Mouse (Mus musculus) cerebellum, adult 2 months (tissue): ENCODE data around the gene Acer2. TPM values are rescaled to one million over a fixed set of nuclear protein-coding genes. Genes with fewer than 3 reads are reported as not detected.
"Not testable (repeated sequence)": the region's sequence is repeated elsewhere in the genome, so short reads cannot be mapped to it uniquely, and the experiment has no call there.

Experiments
- DNase-seq, 2 experiments: peaks; one replicate each; pipeline ENCODE4 v3.0.0; 2021
- H3K27ac ChIP-seq: fragments of 200-500 bp; 2 replicates; pipeline ENCODE4 v1.5.1; 2012; ENCODE audit warnings: low read length, control low read depth, inconsistent platforms; ENCODE audit not compliant: insufficient read depth
- H3K27me3 ChIP-seq: fragments of 200-500 bp; 2 replicates; pipeline ENCODE4 v1.6.1; 2012; ENCODE audit warnings: inconsistent platforms, mild to moderate bottlenecking, low read length, moderate library complexity; ENCODE audit not compliant: control insufficient read depth, insufficient read depth
- H3K4me1 ChIP-seq: fragments of 200-500 bp; 2 replicates; pipeline ENCODE4 v1.6.1; 2011; ENCODE audit warnings: low read length; ENCODE audit not compliant: control insufficient read depth, insufficient read depth
- H3K4me3 ChIP-seq: fragments of 200-500 bp; replicated peaks from 2 replicates; pipeline ENCODE3; 2011; ENCODE audit warnings: mild to moderate bottlenecking, low read depth, low read length, control low read depth; ENCODE audit not compliant: insufficient read depth
- CTCF ChIP-seq: fragments of 200-500 bp; IDR thresholded peaks from 2 replicates; pipeline ENCODE4 v1.5.1; 2011; ENCODE audit warnings: low read depth, mild to moderate bottlenecking, control low read depth, low read length, moderate library complexity, borderline replicate concordance; ENCODE audit not compliant: insufficient read depth
- POLR2A ChIP-seq: fragments of 200-500 bp; IDR thresholded peaks from 2 replicates; pipeline ENCODE4 v1.6.1; 2011; ENCODE audit warnings: low read length, control low read depth, borderline replicate concordance; ENCODE audit not compliant: insufficient read depth
- WGBS: fragments of 180-500 bp; shearing (Covaris S2); methylation state at CpG from one replicate; pipeline ENCODE4 v1.1.7; 2018; 5-methylcytosine and 5-hydroxymethylcytosine counted together
- polyA plus RNA-seq: library from polyadenylated mRNA; depleted of rRNA; stranded (reverse); fragments of >200 nt; gene quantifications from 2 replicates; pipeline ENCODE4 v1.2.3, GENCODE M21; 2012; rRNA removed

Acer2 gene
- polyA plus RNA-seq, result 6.2 and 6.7 TPM in 2 replicates

GRCm38 (mm10) chr4:86874146-86874847 is at the start of gene Acer2:
Acer2 (plus strand) TSS chr4:86874396.
- DNase-seq, result peak; percentile 73 to 80
- WGBS, result under 1% methylated on average over 60 of the region's 60 CpGs
- TF ChIP-seq POLR2A, result peak; percentile 51
- TF ChIP-seq CTCF, result no peak
- Histone ChIP-seq H3K27me3 (no peaks in the 10 kb centered on the region), H3K27ac (no peak within 1 kb of the TSS), H3K4me3 (peak within 1 kb of the TSS; percentile 61), H3K4me1 (no peaks in the 10 kb centered on the region)

- peak in 1 of 2 experiments; percentile 12 for DNase-seq
- 50% methylated on average over 7 of the region's 7 CpGs for WGBS
- Histone ChIP-seq H3K4me1 (no peaks in the 10 kb centered on the region), H3K27ac (no peak overlapping the region), H3K4me3 (no peak overlapping the region), H3K27me3 (no peaks in the 10 kb centered on the region)
- TF ChIP-seq POLR2A, result no peak
- no peak for TF ChIP-seq CTCF
These were observed 49.1 kb upstream of the Acer2 start for GRCm38 (mm10) chr4:86825143-86825542.

DNA sequence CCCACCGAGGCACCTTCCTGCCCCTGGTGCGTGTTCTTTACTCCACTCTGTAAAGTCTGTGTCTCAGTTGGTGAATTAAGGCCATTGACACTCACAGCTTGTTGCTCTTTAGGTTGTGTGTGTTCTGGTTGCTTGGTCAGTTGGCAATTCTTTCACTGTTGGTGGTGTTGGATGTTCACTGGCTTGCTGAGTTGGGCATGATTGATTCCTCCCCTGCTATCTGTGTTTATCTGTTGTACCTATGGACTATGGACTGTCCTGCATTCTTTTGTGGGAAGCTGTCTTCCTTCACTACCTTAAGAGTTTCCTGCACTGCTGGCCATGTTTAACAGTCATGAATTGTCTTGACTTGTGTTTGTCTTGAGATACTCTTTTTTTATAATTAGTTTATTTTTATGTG is 42.3 kb upstream of the Acer2 start:
- no peak overlapping the region for H3K27ac ChIP-seq
- 94% methylated on average over 2 of the region's 2 CpGs for WGBS
- DNase-seq, result no peak
- H3K27me3 ChIP-seq, result no peaks in the 10 kb centered on the region
- no peaks in the 10 kb centered on the region for H3K4me1 ChIP-seq
- no peak overlapping the region for H3K4me3 ChIP-seq
- TF ChIP-seq CTCF, result no peak
- TF ChIP-seq POLR2A, result no peak

GRCm38 (mm10) chr4:86841141-86841540 is 33.1 kb upstream of the Acer2 start:
- H3K27me3 ChIP-seq, H3K4me3 ChIP-seq, DNase-seq, H3K4me1 ChIP-seq, H3K27ac ChIP-seq: not testable (repeated sequence)
- WGBS, result 97% methylated on average over 2 of the region's 2 CpGs

- Histone ChIP-seq H3K27me3 (no peaks in the 10 kb centered on the region), H3K4me3 (no peak overlapping the region), H3K27ac (no peak overlapping the region), H3K4me1 (no peaks in the 10 kb centered on the region)
- 16% methylated on average over 3 of the region's 3 CpGs for WGBS
- DNase-seq, result peak; percentile 40 to 56
- TF ChIP-seq POLR2A (no peak), CTCF (no peak)
These were observed 28.8 kb upstream of the Acer2 start for GRCm38 (mm10) chr4:86845384-86845783.

GRCm38 (mm10) chr4:86847246-86847645 is 26.9 kb upstream of the Acer2 start:
- DNase-seq, result no peak
- H3K27me3 ChIP-seq, result no peaks in the 10 kb centered on the region
- H3K4me3 ChIP-seq, result no peak overlapping the region
- WGBS, result 92% methylated on average over 2 of the region's 2 CpGs
- H3K27ac ChIP-seq, result no peak overlapping the region
- no peaks in the 10 kb centered on the region for H3K4me1 ChIP-seq
- TF ChIP-seq POLR2A, result no peak
- TF ChIP-seq CTCF, result no peak

GRCm38 (mm10) chr4:86851331-86851730 is 22.9 kb upstream of the Acer2 start:
- no peaks in the 10 kb centered on the region for H3K4me1 ChIP-seq
- 82% methylated on average over 2 of the region's 2 CpGs for WGBS
- DNase-seq, result no peak
- no peak for TF ChIP-seq CTCF
- no peak for TF ChIP-seq POLR2A
- H3K27me3 ChIP-seq, result no peaks in the 10 kb centered on the region
- H3K27ac ChIP-seq, result no peak overlapping the region
- no peak overlapping the region for H3K4me3 ChIP-seq

DNA sequence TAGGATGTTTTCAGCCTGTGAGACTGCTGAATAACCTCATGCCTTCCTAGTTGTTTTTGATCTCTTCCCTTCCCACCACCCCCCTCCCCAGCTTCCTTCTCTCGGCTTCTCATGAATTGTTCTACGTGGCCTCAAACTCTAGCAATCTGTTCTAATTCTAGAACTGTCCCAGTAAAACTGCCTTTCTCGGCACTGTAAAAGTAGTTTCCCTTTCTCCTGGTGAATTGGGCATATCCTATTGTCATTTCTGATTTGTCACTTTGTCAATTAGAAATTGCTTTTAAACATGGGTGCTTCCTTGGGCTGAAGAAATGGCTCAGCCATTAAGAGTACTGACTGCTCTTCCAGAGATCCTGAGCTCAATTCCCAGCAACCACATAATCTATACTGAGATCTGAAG is 22.2 kb upstream of the Acer2 start:
- TF ChIP-seq POLR2A, result no peak
- TF ChIP-seq CTCF, result no peak
- WGBS, result 69% methylated on average over 3 of the region's 3 CpGs
- Histone ChIP-seq H3K4me1 (no peaks in the 10 kb centered on the region), H3K4me3 (no peak overlapping the region), H3K27me3 (no peaks in the 10 kb centered on the region), H3K27ac (no peak overlapping the region)
- no peak for DNase-seq
